Mouse (Mus musculus) CH12.LX (cell line): Measurements from ENCODE around the gene Ly6g5b. TPM values are rescaled to one million over a fixed set of nuclear protein-coding genes. Genes with fewer than 3 reads are reported as not detected.

Experiments
- DNase-seq: peaks from one replicate; pipeline ENCODE4 v3.0.0-alpha.2; 2013; ENCODE audit errors: extremely low read depth
- H3K27ac ChIP-seq: 2 replicates; pipeline ENCODE4 v1.5.1; 2012; ENCODE audit warnings: low read depth, mild to moderate bottlenecking, control low read depth, moderate library complexity; ENCODE audit not compliant: insufficient read depth
- H3K27me3 ChIP-seq: replicated peaks from 2 replicates; pipeline ENCODE3; 2012; ENCODE audit warnings: inconsistent platforms
- H3K36me3 ChIP-seq, 2 experiments: replicated peaks in 1 of 2; 2 replicates each; pipeline versions ENCODE3 to v1.6.1; 2012; ENCODE audit warnings: inconsistent platforms in 1 of 2, low read length in 1 of 2, mild to moderate bottlenecking in 1 of 2, mixed read lengths in 1 of 2, moderate library complexity in 1 of 2; ENCODE audit not compliant: control insufficient read depth in 1 of 2, insufficient read depth in 1 of 2
- H3K4me1 ChIP-seq, 2 experiments: 2 replicates each; pipeline ENCODE4 v1.6.1; 2012; ENCODE audit warnings: inconsistent platforms in 1 of 2, moderate library complexity in 1 of 2; ENCODE audit not compliant: insufficient read depth in 2 of 2, control insufficient read depth in 1 of 2
- H3K4me2 ChIP-seq: 2 replicates; pipeline ENCODE4 v1.6.1; 2012; ENCODE audit warnings: low read depth, mild to moderate bottlenecking, control low read depth; ENCODE audit not compliant: poor library complexity, insufficient read depth, severe bottlenecking
- H3K4me3 ChIP-seq, 3 experiments: fragments of 150-350 bp in 1 of 3; sonication (generic) in 1 of 3; replicated peaks in 1 of 3; 2 replicates each; pipeline versions ENCODE3 to v1.5.1; 2011 to 2012; ENCODE audit warnings: low read depth in 2 of 3, low read length in 2 of 3, mild to moderate bottlenecking in 2 of 3, moderate library complexity in 2 of 3, control low read depth in 1 of 3, improper control_type of control experiment in 1 of 3, inconsistent platforms in 1 of 3, mixed read lengths in 1 of 3; ENCODE audit not compliant: poor library complexity in 1 of 3
- H3K79me2 ChIP-seq: replicated peaks from 2 replicates; pipeline ENCODE4 v1.6.1; 2012; ENCODE audit warnings: mild to moderate bottlenecking, moderate library complexity; ENCODE audit not compliant: control insufficient read depth, poor library complexity, insufficient read depth, severe bottlenecking; ENCODE audit errors: extremely low read depth
- H3K9ac ChIP-seq: 2 replicates; pipeline ENCODE4 v1.6.1; 2012; ENCODE audit warnings: low read depth, mild to moderate bottlenecking, control low read depth, moderate library complexity; ENCODE audit not compliant: insufficient read depth
- H3K9me3 ChIP-seq: replicated peaks from 2 replicates; pipeline ENCODE3; 2012; ENCODE audit warnings: low read length, inconsistent platforms, mixed read lengths
- BHLHE40 ChIP-seq: IDR thresholded peaks from 2 replicates; pipeline ENCODE4 v1.6.1; 2011; ENCODE audit warnings: mild to moderate bottlenecking, low read depth, low read length, improper control_type of control experiment
- CHD1 ChIP-seq: IDR thresholded peaks from 2 replicates; pipeline ENCODE4 v1.6.1; 2012; ENCODE audit warnings: low read depth, low read length, improper control_type of control experiment, inconsistent platforms
- CHD2 ChIP-seq: IDR thresholded peaks from 2 replicates; pipeline ENCODE4 v1.6.1; 2011; ENCODE audit warnings: low read length, improper control_type of control experiment
- CTCF ChIP-seq, 2 experiments: IDR thresholded peaks in 1 of 2; conservative IDR thresholded peaks in 1 of 2; 2 replicates each; pipeline ENCODE4 v1.5.1; 2011 to 2012; ENCODE audit warnings: low read depth in 2 of 2, low read length in 2 of 2, improper control_type of control experiment in 1 of 2, inconsistent platforms in 1 of 2, mild to moderate bottlenecking in 1 of 2, moderate library complexity in 1 of 2
- ELF1 ChIP-seq: IDR thresholded peaks from 2 replicates; pipeline ENCODE4 v1.6.1; 2014; ENCODE audit warnings: low read depth, mild to moderate bottlenecking, inconsistent platforms, low read length, improper control_type of control experiment
- EP300 ChIP-seq: IDR thresholded peaks from 2 replicates; pipeline ENCODE4 v1.6.1; 2011; ENCODE audit warnings: low read length, improper control_type of control experiment
- GABPA ChIP-seq: IDR thresholded peaks from 2 replicates; pipeline ENCODE4 v1.6.1; 2012; ENCODE audit warnings: low read depth, low read length, improper control_type of control experiment, inconsistent platforms; ENCODE audit not compliant: insufficient replicate concordance
- HCFC1 ChIP-seq: IDR thresholded peaks from 2 replicates; pipeline ENCODE4 v1.6.1; 2012; ENCODE audit warnings: low read depth, mild to moderate bottlenecking, inconsistent platforms, low read length, improper control_type of control experiment
- IRF4 ChIP-seq: IDR thresholded peaks from 2 replicates; pipeline ENCODE4 v1.6.1; 2014; ENCODE audit warnings: low read depth, mild to moderate bottlenecking, inconsistent platforms, low read length, improper control_type of control experiment
- JUN ChIP-seq: IDR thresholded peaks from 2 replicates; pipeline ENCODE4 v1.6.1; 2011; ENCODE audit warnings: low read depth, mild to moderate bottlenecking, low read length, improper control_type of control experiment, moderate library complexity; ENCODE audit not compliant: insufficient read depth
- JUND ChIP-seq: conservative IDR thresholded peaks from 2 replicates; pipeline ENCODE4 v1.6.1; 2011; ENCODE audit warnings: low read depth, low read length, improper control_type of control experiment
- KAT2A ChIP-seq: IDR thresholded peaks from 2 replicates; pipeline ENCODE4 v1.6.1; 2012; ENCODE audit warnings: low read length, improper control_type of control experiment, inconsistent platforms; ENCODE audit not compliant: insufficient replicate concordance
- MAX ChIP-seq: IDR thresholded peaks from 2 replicates; pipeline ENCODE4 v1.6.1; 2011; ENCODE audit warnings: low read length, improper control_type of control experiment
- MEF2A ChIP-seq: IDR thresholded peaks from 2 replicates; pipeline ENCODE4 v1.6.1; 2014; ENCODE audit warnings: low read depth, mild to moderate bottlenecking, inconsistent platforms, low read length, improper control_type of control experiment, borderline replicate concordance
- MYC ChIP-seq: IDR thresholded peaks from 2 replicates; pipeline ENCODE4 v1.6.1; 2011; ENCODE audit warnings: low read depth, mild to moderate bottlenecking, improper control_type of control experiment, low read length
- PAX5 ChIP-seq: IDR thresholded peaks from 2 replicates; pipeline ENCODE4 v1.6.1; 2012; ENCODE audit warnings: low read length, inconsistent platforms, mixed read lengths
- RAD21 ChIP-seq: IDR thresholded peaks from 2 replicates; pipeline ENCODE4 v1.6.1; 2011; ENCODE audit warnings: low read depth, mild to moderate bottlenecking, low read length, improper control_type of control experiment, moderate library complexity
- RCOR1 ChIP-seq: conservative IDR thresholded peaks from 2 replicates; pipeline ENCODE4 v1.6.1; 2012; ENCODE audit warnings: low read depth, mild to moderate bottlenecking, inconsistent platforms, low read length, improper control_type of control experiment
- SIN3A ChIP-seq: IDR thresholded peaks from 2 replicates; pipeline ENCODE4 v1.6.1; 2012; ENCODE audit warnings: low read length, improper control_type of control experiment, inconsistent platforms
- TBP ChIP-seq: conservative IDR thresholded peaks from 2 replicates; pipeline ENCODE4 v1.6.1; 2011; ENCODE audit warnings: low read depth, low read length, improper control_type of control experiment
- TCF12 ChIP-seq: IDR thresholded peaks from 2 replicates; pipeline ENCODE4 v1.6.1; 2014; ENCODE audit warnings: low read depth, mild to moderate bottlenecking, inconsistent platforms, low read length, improper control_type of control experiment
- UBTF ChIP-seq: IDR thresholded peaks from 2 replicates; pipeline ENCODE4 v1.6.1; 2012; ENCODE audit warnings: low read depth, mild to moderate bottlenecking, inconsistent platforms, low read length, improper control_type of control experiment, moderate library complexity
- ZC3H11A ChIP-seq: IDR thresholded peaks from 2 replicates; pipeline ENCODE4 v1.6.1; 2012; ENCODE audit warnings: low read depth, mild to moderate bottlenecking, inconsistent platforms, low read length, improper control_type of control experiment
- ZKSCAN1 ChIP-seq: IDR thresholded peaks from 2 replicates; pipeline ENCODE4 v1.6.1; 2012; ENCODE audit warnings: low read depth, inconsistent platforms, low read length, improper control_type of control experiment, borderline replicate concordance
- ZMIZ1 ChIP-seq: IDR thresholded peaks from 2 replicates; pipeline ENCODE4 v1.6.1; 2012; ENCODE audit warnings: low read depth, mild to moderate bottlenecking, inconsistent platforms, low read length, improper control_type of control experiment
- dilution Hi-C: fragments of 300-500 bp; cut with MboI; formaldehyde crosslinking; loops from 2 replicates; pipeline ENCODE4 v1.14.3; 2020; ENCODE audit warnings: low sequenced_read_pairs; ENCODE audit not compliant: extremely low pct_unique_long_range_greater_than_20kb, extremely low pct_ligation_motif_present
- in situ Hi-C: fragments of 300-500 bp; cut with MboI; formaldehyde crosslinking; loops from 3 replicates; pipeline ENCODE4 v1.14.3; 2019; ENCODE audit warnings: low sequenced_read_pairs, low pct_ligation_motif_present, low pct_unique_long_range_greater_than_20kb, mixed read lengths
- polyA plus RNA-seq: library from polyadenylated mRNA; unstranded; fragments of >175 nt; gene quantifications from 2 replicates; pipeline ENCODE4 v1.2.1, GENCODE M21; 2012; ENCODE audit warnings: low read depth; ENCODE audit not compliant: insufficient read length
- total RNA-seq, 2 experiments: library from RNA; depleted of rRNA; stranded (reverse); fragments of 300-350 nt in 1 of 2; fragments of >200 nt in 1 of 2; gene quantifications; 2 replicates each; pipeline ENCODE4 v1.2.3; 2012 to 2014

Gene Ly6g5b
- total and polyA plus RNA-seq, 3 experiments, result 0.30 to 1.1 (median 0.91) TPM

DNA sequence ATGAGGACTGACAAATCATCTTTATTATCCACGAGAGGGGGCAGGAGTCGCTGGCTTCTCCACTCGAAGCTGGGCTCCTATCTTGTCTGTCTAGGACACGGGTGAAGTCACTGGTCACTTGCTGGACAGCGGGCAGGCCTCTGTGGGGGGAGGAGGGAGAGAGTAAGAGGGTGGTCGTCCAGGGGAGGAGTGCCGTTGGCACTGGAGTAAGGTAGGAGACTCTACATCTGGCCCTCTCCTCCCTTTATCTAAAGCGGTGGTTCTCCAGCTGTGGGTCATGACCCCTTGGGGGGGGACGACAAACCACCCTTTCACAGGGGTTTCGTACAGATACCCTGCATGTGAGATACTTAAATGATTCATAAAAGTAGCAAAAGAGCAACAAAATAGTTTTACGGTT is 13.8 kb upstream of the Ly6g5b start:
- TF ChIP-seq EP300 (no peak), JUN (no peak), GABPA (no peak), BHLHE40 (no peak), HCFC1 (no peak), MEF2A (no peak), PAX5 (no peak), MAX (no peak), MYC (no peak), CTCF (conservative IDR thresholded peaks at IDR 0.05 in 1 of 2, IDR thresholded peaks at IDR 0.05 in 1 of 2; ENCODE audit: low read depth in 2 of 2, low read length in 2 of 2) (no peak), IRF4 (no peak), ZMIZ1 (no peak), CHD1 (no peak), JUND (no peak), KAT2A (no peak), TCF12 (no peak), TBP (no peak), ZKSCAN1 (no peak), ELF1 (no peak), RAD21 (no peak)
- peaks cover 5 to 31% of the 10 kb centered on the region in 2 experiments for H3K4me1 ChIP-seq
- in situ Hi-C loops, result no loop called here

DNA sequence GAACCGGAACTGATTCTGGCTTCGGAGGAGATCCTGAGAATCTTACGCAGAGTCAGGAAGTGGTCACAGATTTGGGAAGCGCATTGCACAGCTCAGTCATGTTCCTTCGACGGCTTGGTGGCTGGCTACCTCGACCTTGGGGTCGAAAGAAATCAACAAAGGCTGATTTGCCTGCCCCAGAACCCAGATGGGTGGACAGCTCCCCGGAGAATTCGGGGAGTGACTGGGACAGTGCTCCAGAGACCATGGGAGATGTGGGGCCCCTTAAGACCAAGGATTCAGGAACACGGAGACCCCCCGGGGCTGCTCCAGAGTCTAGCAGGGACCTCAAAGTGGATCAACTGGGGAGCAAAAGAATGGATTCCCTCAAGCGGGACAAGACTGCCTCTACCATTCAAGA is 11.8 kb upstream of the Ly6g5b start:
- Histone ChIP-seq H3K4me1 (peaks cover 5 to 43% of the 10 kb centered on the region in 2 experiments), H3K9ac (peak overlapping the region; percentile 95), H3K36me3 (peaks cover 29 to 60% of the 10 kb centered on the region in 2 experiments), H3K4me3 (peak overlapping the region; percentile 74 to 87 (median 86)), H3K4me2 (peak overlapping the region; percentile 72), H3K9me3 (no peaks in the 10 kb centered on the region), H3K27ac (peak overlapping the region; percentile 57; the same call in 1 of the 2 replicates), H3K79me2 (peaks cover 31% of the 10 kb centered on the region), H3K27me3 (no peaks in the 10 kb centered on the region)
- in situ Hi-C loops, result no loop called here
- dilution Hi-C loops, result no loop called here
- DNase-seq, result no peak
- TF ChIP-seq CHD1 (no peak), HCFC1 (peak; percentile 39; the same call in 1 of the 2 replicates), TCF12 (no peak), KAT2A (no peak), ZC3H11A (no peak), ELF1 (peak; percentile 42; the same call in 1 of the 2 replicates), RCOR1 (no peak), IRF4 (0 out of 2 replicates have a peak, but pooled peaks have one; percentile 5), MYC (no peak), SIN3A (no peak), BHLHE40 (no peak), TBP (no peak), CHD2 (0 out of 2 replicates have a peak, but pooled peaks have one; percentile 4), UBTF (no peak), ZKSCAN1 (no peak), PAX5 (no peak)

More for the DNA sequence above, 13.8 kb upstream of the Ly6g5b start:
- Histone ChIP-seq H3K36me3 (peaks cover 20 to 48% of the 10 kb centered on the region in 2 experiments), H3K27me3 (no peaks in the 10 kb centered on the region), H3K4me3 (no peak overlapping the region), H3K27ac (no peak overlapping the region), H3K79me2 (peaks cover 16% of the 10 kb centered on the region), H3K4me2 (no peak overlapping the region), H3K9me3 (no peaks in the 10 kb centered on the region), H3K9ac (no peak overlapping the region)
- dilution Hi-C loops, result no loop called here
- no peak for DNase-seq
